Mouse (Mus musculus) adrenal gland, postnatal 4 days (tissue): ENCODE data around the gene Cntd1. TPM values are rescaled to one million over a fixed set of nuclear protein-coding genes. Genes with fewer than 3 reads are reported as not detected.
A peak's percentile ranks its signal among the peaks of the same experiment; 100 is the strongest.

ENCODE experiments used
- DNase-seq, 2 experiments: peaks; one replicate each; pipeline ENCODE4 v3.0.0; 2021 to 2022; ENCODE audit warnings: low spot score in 2 of 2, mixed read lengths in 2 of 2
- long read RNA-seq, 2 experiments: library from polyadenylated mRNA; stranded (forward); transcript quantifications; one replicate each; pipeline ENCODE4 v2.0.0; 2021
- total RNA-seq, 2 experiments: library from RNA; stranded (reverse); gene quantifications; 2 replicates each; pipeline ENCODE4 v1.2.3; 2021

Cntd1 gene
- 1 to 10 TPM; 1.1 to 1.3 TPM for total RNA-seq
- long read RNA-seq, experiment 1, result 0 reads
- long read RNA-seq, experiment 2, partial matches to known transcripts, result 0 of 2 reads
- long read RNA-seq, experiment 2, other reads (novel, unspliced or antisense), result 1 of 2 reads

DNA sequence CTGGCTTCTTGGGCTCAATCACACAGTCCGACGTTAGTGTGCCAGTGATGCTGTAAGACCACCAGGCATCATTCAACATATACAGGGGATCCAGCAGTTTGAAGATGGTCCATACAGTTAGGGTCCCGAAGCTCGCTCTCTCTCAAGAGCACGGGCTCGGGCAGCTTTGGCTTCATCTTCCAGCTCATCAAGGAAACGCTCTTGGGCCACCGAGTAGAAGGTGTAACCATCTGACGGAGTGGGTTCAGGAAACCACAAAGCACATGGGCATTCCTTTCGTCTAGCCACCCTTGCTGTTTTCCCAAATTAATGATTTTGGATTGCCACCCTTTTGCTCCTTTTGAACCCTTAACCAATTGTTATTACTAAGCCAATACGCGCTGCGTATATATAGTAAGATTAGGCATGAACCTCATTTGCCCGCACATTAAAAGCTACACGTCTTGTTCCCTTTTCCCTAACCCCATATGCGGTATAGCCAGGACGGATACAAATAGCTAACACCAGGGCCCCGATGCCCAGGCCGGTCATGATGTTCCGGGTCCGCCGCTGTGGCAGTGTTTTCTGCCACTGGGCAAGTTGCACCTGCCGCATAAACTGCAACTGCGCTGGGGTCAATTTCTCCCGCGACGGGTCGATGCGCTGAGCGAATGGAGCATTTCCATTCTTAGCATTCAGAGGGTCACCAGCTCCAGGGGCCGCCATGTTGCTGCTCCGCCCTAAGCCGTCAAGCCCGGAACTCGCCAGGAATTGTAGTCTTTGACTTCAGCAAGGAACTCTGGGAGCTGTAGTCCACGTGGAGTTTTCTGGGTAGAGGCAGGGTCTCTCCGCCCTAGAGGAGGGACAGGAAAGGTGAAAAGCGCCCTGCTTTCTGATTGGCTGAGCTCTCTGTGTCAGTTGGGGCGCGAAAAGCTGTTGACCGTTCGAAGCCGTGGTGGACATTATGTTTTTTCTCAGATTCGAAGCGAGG, at the start of gene Cntd1, which contains the start of gene Coa3:
Cntd1 (plus strand) TSS at position 790 of the 970 bp plus-strand sequence.
Coa3 (minus strand) TSS at position 892 of the 970 bp plus-strand sequence.
- DNase-seq, result peak; percentile 42 to 66

- no peak for DNase-seq
Observed at GRCm38 (mm10) chr11:101229361-101229900, 49.4 kb upstream of the Cntd1 start.

DNA sequence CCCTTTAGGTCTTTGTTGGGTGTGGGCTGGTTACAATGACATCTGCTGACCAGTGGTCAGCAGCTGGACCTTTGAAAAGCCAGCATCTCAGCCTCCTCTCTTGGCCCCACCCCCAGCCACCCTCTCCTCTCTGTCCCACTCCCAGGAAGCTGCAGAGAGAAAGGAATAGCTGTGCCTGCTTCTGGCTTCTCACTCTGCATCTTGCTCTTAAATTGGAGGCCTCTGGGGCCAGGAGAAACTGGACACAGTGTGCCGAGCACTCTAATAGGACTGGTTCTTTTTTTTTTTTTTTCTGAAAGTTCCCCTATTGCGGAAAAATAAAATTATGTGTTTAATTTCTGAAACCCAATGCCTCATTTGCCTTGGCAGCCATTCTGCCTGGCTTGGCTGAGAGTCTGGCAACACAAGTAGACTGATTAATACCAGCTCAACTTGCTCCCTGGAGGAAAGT, 48.7 kb upstream of the Cntd1 start:
- DNase-seq, result no peak

GRCm38 (mm10) chr11:101230526-101230925, 48.3 kb upstream of the Cntd1 start:
- DNase-seq, result no peak

GRCm38 (mm10) chr11:101230991-101231871, 47.6 kb upstream of the Cntd1 start:
- DNase-seq, result no peak

GRCm38 (mm10) chr11:101232010-101232839, 46.6 kb upstream of the Cntd1 start:
- DNase-seq, result no peak

- DNase-seq, result no peak
Observed at GRCm38 (mm10) chr11:101233240-101233639, 45.6 kb upstream of the Cntd1 start.

DNA sequence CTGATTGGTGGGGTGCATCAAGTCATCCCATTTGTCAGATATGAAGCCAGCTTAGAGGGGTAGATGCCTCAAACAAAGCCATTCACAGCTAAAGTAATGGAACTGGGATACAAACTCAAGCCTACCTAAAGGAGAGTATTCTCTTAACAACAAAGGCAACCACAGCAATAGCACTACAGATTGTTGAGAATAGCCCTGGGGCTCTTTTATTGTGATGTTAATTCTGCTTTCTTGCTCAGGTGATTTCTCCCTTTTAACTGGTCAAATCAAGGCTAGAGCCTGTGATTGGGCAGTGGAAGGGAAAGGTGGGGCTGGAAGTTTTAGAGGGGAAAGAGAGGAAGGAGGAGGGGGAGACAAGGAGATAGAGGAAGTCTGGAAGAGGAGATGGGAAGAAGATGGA, 44.7 kb upstream of the Cntd1 start:
- no peak for DNase-seq

GRCm38 (mm10) chr11:101235429-101235828, 43.4 kb upstream of the Cntd1 start:
- no peak for DNase-seq

- no peak for DNase-seq
Observed at GRCm38 (mm10) chr11:101236782-101237181, 42.0 kb upstream of the Cntd1 start.

- no peak for DNase-seq
Observed at GRCm38 (mm10) chr11:101238071-101238647, 40.7 kb upstream of the Cntd1 start.

DNA sequence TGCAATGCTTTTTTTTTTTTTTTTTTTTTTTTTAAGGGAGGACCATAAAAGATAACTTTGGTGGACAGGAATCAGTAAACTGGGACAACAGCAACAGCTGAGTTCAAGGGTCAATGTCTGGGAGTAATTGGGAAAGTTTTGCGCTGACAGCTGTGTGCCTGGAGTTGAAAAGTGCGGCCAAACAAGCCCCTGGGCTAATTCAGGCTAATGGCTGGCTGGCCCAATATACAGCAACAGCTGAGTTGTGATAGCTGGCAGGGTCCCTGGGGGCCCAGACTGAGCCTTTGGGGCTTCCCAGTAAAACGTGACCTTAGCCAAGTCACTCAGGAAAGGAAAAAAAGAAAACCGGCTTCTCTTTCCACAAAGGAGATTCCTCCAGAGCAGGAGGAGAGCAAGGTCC, 33.7 kb upstream of the Cntd1 start:
- DNase-seq, result no peak

DNA sequence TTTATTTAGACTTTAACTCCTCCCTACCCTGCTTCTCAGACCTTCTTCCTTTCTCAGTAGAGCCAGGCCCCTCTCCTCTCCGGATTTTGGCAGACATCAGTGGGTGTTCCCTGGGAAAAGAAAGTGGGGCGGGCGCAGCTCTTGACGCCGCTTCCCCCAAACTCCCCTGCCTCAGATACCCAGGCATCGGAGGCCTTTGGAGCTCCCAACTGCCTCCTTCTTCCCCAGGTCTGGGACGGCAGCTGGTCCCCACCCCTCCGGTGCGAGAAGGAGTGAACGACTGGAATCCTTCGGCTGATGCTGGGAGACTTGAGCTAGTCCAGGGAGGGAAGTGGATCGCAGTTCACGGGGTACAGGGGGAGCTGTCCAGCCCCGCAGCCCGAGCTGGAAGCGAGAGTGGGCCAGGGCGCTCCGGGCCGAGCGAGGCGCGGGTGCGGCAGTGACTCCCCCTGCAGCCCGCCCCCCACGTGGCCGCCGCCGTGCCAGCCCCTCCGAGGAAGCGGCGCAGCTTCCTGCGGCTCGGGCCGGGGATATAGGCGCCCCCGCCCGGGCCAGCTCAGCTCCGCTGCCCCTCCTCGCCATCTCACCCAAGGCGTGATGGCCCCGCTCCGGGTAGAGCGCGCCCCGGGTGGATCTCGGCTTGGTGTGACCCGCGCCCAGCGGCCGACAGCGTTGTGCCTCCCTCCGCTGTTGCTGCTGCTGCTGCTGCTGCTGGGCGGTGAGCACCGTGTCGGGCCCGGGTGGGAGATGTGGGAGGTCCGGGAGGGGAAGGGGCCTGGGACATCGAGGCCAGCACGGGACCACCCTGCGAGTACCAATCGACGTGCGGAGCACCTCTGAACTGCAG, 32.7 kb upstream of the Cntd1 start, which contains the start of gene Ramp2:
Ramp2 (plus strand) TSS at position 174 of the 847 bp plus-strand sequence.
- peak in 1 of 2 experiments; percentile 30 for DNase-seq

- no peak for DNase-seq
Observed at GRCm38 (mm10) chr11:101246702-101247012, 32.2 kb upstream of the Cntd1 start.

DNA sequence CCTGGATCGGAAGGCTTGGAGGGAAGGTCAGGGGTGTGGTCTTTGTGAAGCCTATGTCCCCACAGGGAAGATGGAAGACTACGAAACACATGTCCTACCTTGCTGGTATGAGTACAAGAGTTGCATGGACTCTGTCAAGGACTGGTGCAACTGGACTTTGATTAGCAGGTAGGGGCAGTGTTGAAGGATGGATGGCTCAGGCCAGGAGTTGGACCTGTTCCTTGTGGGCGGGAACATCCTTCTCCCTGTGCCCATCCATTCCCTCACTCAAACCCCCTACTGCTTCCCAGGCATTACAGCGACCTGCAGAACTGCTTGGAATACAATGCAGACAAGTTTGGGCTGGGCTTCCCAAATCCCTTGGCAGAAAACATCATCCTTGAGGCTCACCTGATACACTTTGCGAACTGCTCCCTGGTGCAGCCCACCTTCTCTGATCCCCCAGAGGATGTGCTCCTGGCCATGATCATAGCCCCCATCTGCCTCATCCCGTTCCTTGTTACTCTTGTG, 31.2 kb upstream of the Cntd1 start:
- DNase-seq, result no peak

DNA sequence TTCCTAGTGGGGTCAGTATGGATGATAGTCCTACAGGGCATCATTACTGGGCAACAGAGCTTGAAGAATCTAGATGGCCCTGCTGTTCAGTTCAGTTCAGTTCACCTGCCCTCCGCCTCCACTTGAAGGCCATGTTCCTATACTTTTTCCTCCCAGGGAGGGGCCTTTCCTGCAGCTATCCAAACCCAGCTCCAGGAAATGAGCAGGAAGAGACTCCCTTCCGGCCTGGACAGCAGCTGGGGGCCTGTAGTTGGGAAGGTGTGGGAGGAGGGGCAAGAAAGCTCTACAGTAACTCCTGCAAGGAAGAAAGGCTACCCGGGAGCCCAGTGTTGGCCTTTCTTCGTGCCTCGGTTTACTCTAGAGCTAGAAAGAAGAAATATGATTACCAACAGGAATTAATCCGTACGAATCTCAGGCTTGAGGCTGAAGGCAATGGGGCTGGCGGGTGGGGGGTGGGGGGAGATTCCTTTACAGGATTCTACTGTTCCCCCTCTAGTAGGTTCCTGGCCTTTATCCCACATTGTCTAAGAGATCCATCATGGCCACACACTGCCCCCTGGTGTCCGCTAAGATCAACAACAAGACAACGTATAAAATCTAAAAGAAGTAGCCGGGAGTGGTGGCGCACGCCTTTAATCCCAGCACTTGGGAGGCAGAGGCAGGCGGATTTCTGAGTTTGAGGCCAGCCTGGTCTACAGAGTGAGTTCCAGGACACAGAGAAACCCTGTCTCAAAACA, 30.4 kb upstream of the Cntd1 start:
- no peak for DNase-seq

DNA sequence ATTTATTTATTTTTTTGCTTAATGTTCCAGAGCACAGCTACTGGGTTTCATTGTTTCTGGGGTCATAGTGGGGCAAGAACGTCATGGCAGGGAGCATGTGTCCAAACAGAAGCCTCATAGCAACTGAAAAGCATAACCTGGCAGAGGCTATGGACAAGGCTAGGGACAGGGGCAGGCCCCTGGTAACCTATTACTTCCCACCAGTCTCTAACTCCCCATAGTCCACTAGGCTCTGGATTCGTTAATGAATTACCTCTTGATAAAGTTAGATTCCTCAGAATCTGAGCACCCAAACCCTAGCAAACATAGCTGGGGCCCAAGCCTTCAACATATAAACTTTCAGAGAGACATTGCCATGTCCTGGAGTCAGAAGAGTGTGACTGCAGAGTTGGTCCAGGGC, 27.8 kb upstream of the Cntd1 start:
- no peak for DNase-seq

- no peak for DNase-seq
Observed at GRCm38 (mm10) chr11:101252941-101253340, 25.9 kb upstream of the Cntd1 start.
